Mouse (Mus musculus): ENCODE data around the gene Mast3.

GRCm38 (mm10) chr8:70842484-70842883 lies 37.6 kb upstream of the Mast3 start:
- no peak for TF ChIP-seq GATA1 (IDR thresholded peaks at IDR 0.05; ENCODE audit: borderline replicate concordance, low read length)
- TF ChIP-seq FLI1 (IDR thresholded peaks at IDR 0.05; ENCODE audit: low read length) = no peak

All from megakaryocyte, embryonic 14.5 days (primary cell).